Mouse (Mus musculus): ENCODE measurements around the gene Mbnl2. TPM values are rescaled to one million over a fixed set of nuclear protein-coding genes. Genes with fewer than 3 reads are reported as not detected.

Mbnl2 gene
- total and polyA plus RNA-seq, 3 experiments = 5.6 to 8.6 TPM; not detected in 1

DNA sequence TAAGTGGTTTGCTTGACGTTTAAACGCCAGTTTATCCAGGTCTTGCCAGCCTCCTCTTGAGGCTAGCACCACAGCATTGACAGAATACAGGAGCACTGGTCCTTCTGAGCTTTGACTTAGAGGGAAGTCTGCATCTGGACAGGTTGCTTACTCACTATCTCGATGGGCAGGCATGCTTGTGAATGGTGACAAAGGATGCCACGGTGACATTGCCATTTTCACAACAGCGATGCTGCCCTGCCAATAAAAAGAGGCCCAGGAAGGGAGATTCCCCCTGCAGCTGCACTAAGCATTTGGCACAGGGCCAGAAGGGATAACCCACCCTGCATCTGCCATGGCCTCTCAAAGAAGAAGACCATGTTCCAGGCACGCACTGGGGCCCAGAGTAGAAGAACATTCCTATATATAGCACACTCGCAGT lies 43.4 kb upstream of the Mbnl2 start:
- Histone ChIP-seq H3K9ac (ENCODE audit: control insufficient read depth, low read depth, low read length, poor library complexity, severe bottlenecking) (no peak overlapping the region), H3K79me2 (ENCODE audit: control insufficient read depth, insufficient read depth, low read length, poor library complexity) (no peaks in the 10 kb centered on the region), H3K4me1 (ENCODE audit: control insufficient read depth in 1 of 2, insufficient read depth in 2 of 2, low read length in 2 of 2) (no peaks in the 10 kb centered on the region), H3K27ac (ENCODE audit: control insufficient read depth, low read depth, low read length) (no peak overlapping the region), H3K36me3 (ENCODE audit: control insufficient read depth in 1 of 2, insufficient read depth in 2 of 2, low read length in 2 of 2) (no peaks in the 10 kb centered on the region), H3K27me3 (ENCODE audit: control insufficient read depth in 1 of 2, insufficient read depth in 2 of 2, low read length in 2 of 2) (no peaks in the 10 kb centered on the region), H3K9me3 (replicated peaks; ENCODE audit: insufficient read depth, low read length) (no peaks in the 10 kb centered on the region), H3K4me3 (ENCODE audit: control insufficient read depth in 1 of 2, insufficient read depth in 1 of 2, low read depth in 2 of 2, low read length in 2 of 2) (no peak overlapping the region)
- no peak for DNase-seq (ENCODE audit: low read depth, low spot score)
- TF ChIP-seq HCFC1 (IDR thresholded peaks at IDR 0.05; ENCODE audit: low read depth, low read length) (no peak), GATA1 (IDR thresholded peaks at IDR 0.05; ENCODE audit: low read depth, low read length) (no peak), MEF2A (IDR thresholded peaks at IDR 0.05; ENCODE audit: extremely low read depth, insufficient replicate concordance, low read depth, low read length, poor library complexity, severe bottlenecking) (no peak), RAD21 (IDR thresholded peaks at IDR 0.05; ENCODE audit: low read depth, low read length) (no peak), ZKSCAN1 (IDR thresholded peaks at IDR 0.05; ENCODE audit: low read depth, low read length) (no peak), ELF1 (IDR thresholded peaks at IDR 0.05; ENCODE audit: low read depth, low read length) (no peak), ZNF384 (IDR thresholded peaks at IDR 0.05; ENCODE audit: low read depth, low read length) (no peak), TBP (IDR thresholded peaks at IDR 0.05; ENCODE audit: low read depth, low read length) (no peak), MAX (IDR thresholded peaks at IDR 0.05; ENCODE audit: low read length) (no peak), TAL1 (IDR thresholded peaks at IDR 0.05; ENCODE audit: low read length) (no peak), POLR2A (IDR thresholded peaks at IDR 0.05; ENCODE audit: control insufficient read depth in 1 of 2, insufficient read depth in 1 of 2, low read depth in 1 of 2, low read length in 2 of 2, poor library complexity in 1 of 2) (no peak)

DNA sequence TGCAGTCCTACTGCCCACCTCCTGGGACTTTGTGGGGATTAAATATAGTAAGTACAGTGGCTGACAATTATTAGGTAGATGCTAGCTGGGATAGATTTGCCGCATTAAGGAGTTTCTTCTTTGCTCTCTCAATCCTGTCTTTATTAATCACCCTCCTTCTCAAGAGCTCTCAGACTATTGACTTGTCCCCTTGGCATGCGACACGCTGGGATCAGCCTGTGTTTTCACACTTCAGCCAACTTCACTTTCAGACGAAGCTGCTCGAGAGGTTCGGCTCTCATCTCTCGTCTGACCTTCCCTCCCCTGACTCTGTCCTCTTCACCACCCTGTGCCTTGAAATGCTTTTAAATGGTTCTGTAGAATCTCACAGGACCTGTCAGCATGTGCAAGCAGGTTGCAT lies 39.9 kb upstream of the Mbnl2 start:
- Histone ChIP-seq H3K9ac (ENCODE audit: control insufficient read depth, low read depth, low read length, poor library complexity, severe bottlenecking) (no peak overlapping the region), H3K79me2 (ENCODE audit: control insufficient read depth, insufficient read depth, low read length, poor library complexity) (no peaks in the 10 kb centered on the region), H3K9me3 (replicated peaks; ENCODE audit: insufficient read depth, low read length) (no peaks in the 10 kb centered on the region), H3K4me3 (ENCODE audit: control insufficient read depth in 1 of 2, insufficient read depth in 1 of 2, low read depth in 2 of 2, low read length in 2 of 2) (no peak overlapping the region), H3K27ac (ENCODE audit: control insufficient read depth, low read depth, low read length) (no peak overlapping the region), H3K27me3 (ENCODE audit: control insufficient read depth in 1 of 2, insufficient read depth in 2 of 2, low read length in 2 of 2) (no peaks in the 10 kb centered on the region), H3K36me3 (ENCODE audit: control insufficient read depth in 1 of 2, insufficient read depth in 2 of 2, low read length in 2 of 2) (no peaks in the 10 kb centered on the region), H3K4me1 (ENCODE audit: control insufficient read depth in 1 of 2, insufficient read depth in 2 of 2, low read length in 2 of 2) (no peaks in the 10 kb centered on the region)
- TF ChIP-seq ETS1 (IDR thresholded peaks at IDR 0.05; ENCODE audit: low read depth, low read length) = no peak
- TF ChIP-seq SIN3A (IDR thresholded peaks at IDR 0.05; ENCODE audit: low read length) = no peak
- no peak for TF ChIP-seq CHD2 (IDR thresholded peaks at IDR 0.05; ENCODE audit: low read length)
- no peak for TF ChIP-seq ZC3H11A (IDR thresholded peaks at IDR 0.05; ENCODE audit: low read depth, low read length)
- no peak for TF ChIP-seq JUND (IDR thresholded peaks at IDR 0.05; ENCODE audit: low read depth, low read length)
- no peak for DNase-seq (ENCODE audit: low read depth, low spot score)

DNA sequence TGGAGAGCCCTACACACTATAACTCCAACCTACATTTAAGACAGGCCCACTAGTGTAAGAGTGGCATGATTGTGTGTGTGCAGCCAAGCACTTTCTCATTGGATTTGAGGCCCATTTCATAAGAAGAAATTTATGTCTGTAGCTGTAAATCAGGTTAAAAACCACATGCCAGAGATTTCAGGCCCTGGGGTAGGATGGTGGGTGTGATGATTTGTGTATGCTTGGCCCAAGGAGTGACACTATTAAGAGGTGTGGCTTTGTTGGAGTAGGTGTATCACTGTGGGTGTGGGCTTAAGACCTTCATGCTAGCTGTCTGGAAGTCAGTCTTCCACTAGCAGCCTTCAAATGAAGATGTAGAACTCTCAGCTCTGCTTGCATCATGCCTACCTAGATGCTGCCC lies 37.0 kb upstream of the Mbnl2 start:
- no peak for DNase-seq (ENCODE audit: low read depth, low spot score)
- Histone ChIP-seq H3K79me2 (ENCODE audit: control insufficient read depth, insufficient read depth, low read length, poor library complexity) (no peaks in the 10 kb centered on the region), H3K4me1 (ENCODE audit: control insufficient read depth in 1 of 2, insufficient read depth in 2 of 2, low read length in 2 of 2) (no peaks in the 10 kb centered on the region; a peak in 1 of 4 replicates), H3K9ac (ENCODE audit: control insufficient read depth, low read depth, low read length, poor library complexity, severe bottlenecking) (no peak overlapping the region), H3K36me3 (ENCODE audit: control insufficient read depth in 1 of 2, insufficient read depth in 2 of 2, low read length in 2 of 2) (no peaks in the 10 kb centered on the region), H3K4me3 (ENCODE audit: control insufficient read depth in 1 of 2, insufficient read depth in 1 of 2, low read depth in 2 of 2, low read length in 2 of 2) (no peak overlapping the region), H3K27ac (ENCODE audit: control insufficient read depth, low read depth, low read length) (no peak overlapping the region), H3K27me3 (ENCODE audit: control insufficient read depth in 1 of 2, insufficient read depth in 2 of 2, low read length in 2 of 2) (no peaks in the 10 kb centered on the region), H3K9me3 (replicated peaks; ENCODE audit: insufficient read depth, low read length) (no peaks in the 10 kb centered on the region)
- TF ChIP-seq JUND (IDR thresholded peaks at IDR 0.05; ENCODE audit: low read depth, low read length) (no peak), USF1 (IDR thresholded peaks at IDR 0.05; ENCODE audit: low read depth, low read length) (no peak), CHD2 (IDR thresholded peaks at IDR 0.05; ENCODE audit: low read length) (no peak), TBP (IDR thresholded peaks at IDR 0.05; ENCODE audit: low read depth, low read length) (no peak), NRF1 (IDR thresholded peaks at IDR 0.05; ENCODE audit: insufficient read depth, low read depth, low read length, poor library complexity, severe bottlenecking) (no peak), ELF1 (IDR thresholded peaks at IDR 0.05; ENCODE audit: low read depth, low read length) (no peak), EP300 (IDR thresholded peaks at IDR 0.05; ENCODE audit: low read depth in 1 of 2, low read length in 2 of 2) (no peak), KAT2A (conservative IDR thresholded peaks at IDR 0.05; ENCODE audit: low read depth, low read length) (no peak)

Data from MEL (cell line).